Mouse (Mus musculus): ENCODE results near the gene Popdc3. TPM values are rescaled to one million over a fixed set of nuclear protein-coding genes. Genes with fewer than 3 reads are reported as not detected.

Gene Popdc3
- total and polyA plus RNA-seq, 3 experiments: not detected

DNA sequence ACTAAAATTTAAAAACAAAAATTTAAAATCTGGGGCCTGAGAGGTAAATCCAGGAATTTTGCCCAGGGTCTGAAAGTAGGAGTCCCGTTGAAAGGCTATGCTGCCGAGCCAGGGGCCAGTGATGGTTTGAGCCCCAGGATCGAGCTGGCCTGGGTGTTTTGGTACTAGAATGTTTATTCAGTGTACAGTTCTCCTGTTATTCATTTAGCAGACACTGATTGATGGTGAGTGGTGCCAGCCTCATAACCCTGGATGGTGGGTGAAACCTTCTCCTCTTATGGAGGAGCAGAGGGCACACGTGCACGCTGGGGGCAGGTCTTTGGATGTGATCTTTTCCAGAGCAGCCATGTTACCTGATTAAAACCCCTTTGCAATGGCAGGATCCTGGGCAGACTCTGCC, 35.5 kb upstream of the Popdc3 start:
- Histone ChIP-seq H3K4me3 (ENCODE audit: control insufficient read depth in 1 of 2, insufficient read depth in 1 of 2, low read depth in 2 of 2, low read length in 2 of 2) (no peak overlapping the region), H3K36me3 (ENCODE audit: control insufficient read depth in 1 of 2, insufficient read depth in 2 of 2, low read length in 2 of 2) (no peaks in the 10 kb centered on the region; a peak in 2 of 4 replicates), H3K9me3 (replicated peaks; ENCODE audit: insufficient read depth, low read length) (no peaks in the 10 kb centered on the region), H3K79me2 (ENCODE audit: control insufficient read depth, insufficient read depth, low read length, poor library complexity) (no peaks in the 10 kb centered on the region), H3K27me3 (ENCODE audit: control insufficient read depth in 1 of 2, insufficient read depth in 2 of 2, low read length in 2 of 2) (no peaks in the 10 kb centered on the region), H3K27ac (ENCODE audit: control insufficient read depth, low read depth, low read length) (no peak overlapping the region), H3K4me1 (ENCODE audit: control insufficient read depth in 1 of 2, insufficient read depth in 2 of 2, low read length in 2 of 2) (no peaks in the 10 kb centered on the region), H3K9ac (ENCODE audit: control insufficient read depth, low read depth, low read length, poor library complexity, severe bottlenecking) (no peak overlapping the region)
- DNase-seq (ENCODE audit: low read depth, low spot score): no peak
- no peak for TF ChIP-seq TCF12 (IDR thresholded peaks at IDR 0.05; ENCODE audit: low read depth, low read length)

GRCm38 (mm10) chr10:45144038-45144817, 33.7 kb upstream of the Popdc3 start:
- Histone ChIP-seq H3K9ac (ENCODE audit: control insufficient read depth, low read depth, low read length, poor library complexity, severe bottlenecking) (no peak overlapping the region), H3K27me3 (ENCODE audit: control insufficient read depth in 1 of 2, insufficient read depth in 2 of 2, low read length in 2 of 2) (no peaks in the 10 kb centered on the region), H3K27ac (ENCODE audit: control insufficient read depth, low read depth, low read length) (no peak overlapping the region), H3K9me3 (replicated peaks; ENCODE audit: insufficient read depth, low read length) (no peaks in the 10 kb centered on the region), H3K36me3 (ENCODE audit: control insufficient read depth in 1 of 2, insufficient read depth in 2 of 2, low read length in 2 of 2) (peaks cover 0 to 6% of the 10 kb centered on the region in 2 experiments; a peak in 2 of 4 replicates), H3K4me3 (ENCODE audit: control insufficient read depth in 1 of 2, insufficient read depth in 1 of 2, low read depth in 2 of 2, low read length in 2 of 2) (no peak overlapping the region), H3K79me2 (ENCODE audit: control insufficient read depth, insufficient read depth, low read length, poor library complexity) (no peaks in the 10 kb centered on the region), H3K4me1 (ENCODE audit: control insufficient read depth in 1 of 2, insufficient read depth in 2 of 2, low read length in 2 of 2) (no peaks in the 10 kb centered on the region)
- TF ChIP-seq TCF12 (IDR thresholded peaks at IDR 0.05; ENCODE audit: low read depth, low read length) (no peak), ELF1 (IDR thresholded peaks at IDR 0.05; ENCODE audit: low read depth, low read length) (no peak), RCOR1 (IDR thresholded peaks at IDR 0.05; ENCODE audit: low read depth, low read length) (no peak), ZNF384 (IDR thresholded peaks at IDR 0.05; ENCODE audit: low read depth, low read length) (no peak), ZC3H11A (IDR thresholded peaks at IDR 0.05; ENCODE audit: low read depth, low read length) (no peak), CHD2 (IDR thresholded peaks at IDR 0.05; ENCODE audit: low read length) (no peak), KAT2A (conservative IDR thresholded peaks at IDR 0.05; ENCODE audit: low read depth, low read length) (no peak), MYC (IDR thresholded peaks at IDR 0.05; ENCODE audit: low read depth, low read length) (no peak), CTCF (IDR thresholded peaks at IDR 0.05 in 2 of 3, conservative IDR thresholded peaks at IDR 0.05 in 1 of 3; ENCODE audit: control insufficient read depth in 1 of 3, insufficient read depth in 1 of 3, low read depth in 2 of 3, low read length in 3 of 3, poor library complexity in 1 of 3, severe bottlenecking in 1 of 3) (no peak), GATA1 (IDR thresholded peaks at IDR 0.05; ENCODE audit: low read depth, low read length) (no peak), RAD21 (IDR thresholded peaks at IDR 0.05; ENCODE audit: low read depth, low read length) (no peak), TAL1 (IDR thresholded peaks at IDR 0.05; ENCODE audit: low read length) (no peak), EP300 (IDR thresholded peaks at IDR 0.05; ENCODE audit: low read depth in 1 of 2, low read length in 2 of 2) (no peak), POLR2AphosphoS5 (IDR thresholded peaks at IDR 0.05; ENCODE audit: borderline replicate concordance, low read depth, low read length) (no peak), ZKSCAN1 (IDR thresholded peaks at IDR 0.05; ENCODE audit: low read depth, low read length) (no peak), JUND (IDR thresholded peaks at IDR 0.05; ENCODE audit: low read depth, low read length) (no peak), USF1 (IDR thresholded peaks at IDR 0.05; ENCODE audit: low read depth, low read length) (no peak), HCFC1 (IDR thresholded peaks at IDR 0.05; ENCODE audit: low read depth, low read length) (no peak), NRF1 (IDR thresholded peaks at IDR 0.05; ENCODE audit: insufficient read depth, low read depth, low read length, poor library complexity, severe bottlenecking) (no peak), POLR2AphosphoS2 (IDR thresholded peaks at IDR 0.05; ENCODE audit: low read length) (no peak)
- DNase-seq (ENCODE audit: low read depth, low spot score): no peak

Measured in MEL (cell line).